Mouse (Mus musculus) G1E-ER4 (cell line): ENCODE results near the gene C1qtnf12. TPM values are rescaled to one million over a fixed set of nuclear protein-coding genes. Genes with fewer than 3 reads are reported as not detected.

Source experiments
- GATA1 ChIP-seq: IDR thresholded peaks from one replicate; pipeline ENCODE4 v1.8.0; 2012; ENCODE audit warnings: low read length, inconsistent platforms
- polyA plus RNA-seq: library from polyadenylated mRNA; stranded (reverse); fragments of >175 nt; gene quantifications from 2 replicates; pipeline ENCODE4 v1.2.3, GENCODE M21; 2012

Gene C1qtnf12
- 78.3 and 111 TPM in 2 replicates for polyA plus RNA-seq

GRCm38 (mm10) chr4:155962167-155962971, at the start of gene C1qtnf12:
C1qtnf12 (plus strand) TSS chr4:155962318.
- TF ChIP-seq GATA1, result no peak

- no peak for TF ChIP-seq GATA1
Observed at GRCm38 (mm10) chr4:155932031-155932430, 30.1 kb upstream of the C1qtnf12 start.

- no peak for TF ChIP-seq GATA1
Observed at GRCm38 (mm10) chr4:155943049-155943452, 19.1 kb upstream of the C1qtnf12 start.

- no peak for TF ChIP-seq GATA1
Observed at GRCm38 (mm10) chr4:155943534-155944249, 18.4 kb upstream of the C1qtnf12 start, which contains the start of gene Ube2j2. Ube2j2 (plus strand) TSS chr4:155943831.

GRCm38 (mm10) chr4:155944271-155944670, 17.8 kb upstream of the C1qtnf12 start:
- no peak for TF ChIP-seq GATA1

GRCm38 (mm10) chr4:155947094-155947493, 15.0 kb upstream of the C1qtnf12 start:
- TF ChIP-seq GATA1, result no peak

- TF ChIP-seq GATA1, result no peak
Observed at GRCm38 (mm10) chr4:155955491-155955890, 6.6 kb upstream of the C1qtnf12 start.

- TF ChIP-seq GATA1, result no peak
Observed at GRCm38 (mm10) chr4:155959275-155959674, 2.8 kb upstream of the C1qtnf12 start.

GRCm38 (mm10) chr4:155963106-155963505, 988 bp downstream of the C1qtnf12 start:
- TF ChIP-seq GATA1, result no peak

GRCm38 (mm10) chr4:155964396-155964795, 2.3 kb downstream of the C1qtnf12 start:
- TF ChIP-seq GATA1, result no peak

- TF ChIP-seq GATA1, result no peak
Observed at GRCm38 (mm10) chr4:155969043-155969653, 7.0 kb downstream of the C1qtnf12 start.

GRCm38 (mm10) chr4:155970286-155970685, 8.2 kb downstream of the C1qtnf12 start:
- no peak for TF ChIP-seq GATA1

GRCm38 (mm10) chr4:155972651-155973050, 10.5 kb downstream of the C1qtnf12 start:
- TF ChIP-seq GATA1, result no peak

- TF ChIP-seq GATA1, result no peak
Observed at GRCm38 (mm10) chr4:155973239-155973638, 11.1 kb downstream of the C1qtnf12 start.

GRCm38 (mm10) chr4:155981436-155982082, 19.4 kb downstream of the C1qtnf12 start:
- TF ChIP-seq GATA1, result no peak

GRCm38 (mm10) chr4:155983788-155984187, 21.7 kb downstream of the C1qtnf12 start:
- no peak for TF ChIP-seq GATA1
